Mouse (Mus musculus) retina, embryonic 14.5 days (tissue): ENCODE measurements around the gene Hmces.
"Not testable (repeated sequence)": the region's sequence is repeated elsewhere in the genome, so short reads cannot be mapped to it uniquely, and the experiment has no call there.

Source experiments
- DNase-seq: peaks from one replicate; pipeline ENCODE4 v3.0.0-alpha.2; 2015; ENCODE audit warnings: low spot score

Gene Hmces

DNA sequence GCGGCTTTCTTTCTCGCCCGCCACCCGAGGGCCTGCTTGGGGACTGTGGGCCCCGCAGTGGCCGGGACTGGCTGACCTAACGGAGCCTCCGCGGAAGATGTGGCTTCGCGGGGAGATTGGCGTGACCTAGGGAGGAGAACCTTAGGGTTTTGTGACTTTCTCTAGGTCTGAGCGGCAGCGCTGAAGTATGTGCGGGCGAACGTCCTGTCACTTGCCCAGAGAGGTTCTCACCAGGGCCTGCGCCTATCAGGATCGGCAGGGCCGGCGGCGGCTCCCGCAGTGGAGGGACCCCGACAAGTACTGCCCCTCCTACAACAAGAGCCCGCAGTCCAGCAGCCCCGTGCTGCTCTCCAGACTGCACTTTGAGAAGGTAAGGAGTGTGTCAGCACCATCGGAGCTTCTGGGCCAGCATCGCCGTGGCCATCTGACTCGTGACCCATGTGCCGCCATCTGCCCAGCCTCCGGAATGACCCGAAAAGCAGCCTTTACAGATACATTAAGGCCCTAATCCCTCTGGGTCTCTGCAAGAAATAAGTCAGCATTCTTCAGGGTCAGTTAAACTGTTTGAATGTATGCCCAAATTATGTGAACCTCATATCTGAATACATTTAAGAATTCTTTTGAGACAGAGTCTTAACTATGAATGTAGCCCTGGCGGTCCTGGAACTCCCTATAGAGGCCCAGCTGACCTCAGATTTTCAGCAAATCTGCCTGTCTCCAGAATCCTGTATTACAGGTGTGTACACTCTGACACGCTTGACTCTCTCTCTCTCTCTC lies 779 bp downstream of the Hmces start:
- DNase-seq = peak; percentile 55

DNA sequence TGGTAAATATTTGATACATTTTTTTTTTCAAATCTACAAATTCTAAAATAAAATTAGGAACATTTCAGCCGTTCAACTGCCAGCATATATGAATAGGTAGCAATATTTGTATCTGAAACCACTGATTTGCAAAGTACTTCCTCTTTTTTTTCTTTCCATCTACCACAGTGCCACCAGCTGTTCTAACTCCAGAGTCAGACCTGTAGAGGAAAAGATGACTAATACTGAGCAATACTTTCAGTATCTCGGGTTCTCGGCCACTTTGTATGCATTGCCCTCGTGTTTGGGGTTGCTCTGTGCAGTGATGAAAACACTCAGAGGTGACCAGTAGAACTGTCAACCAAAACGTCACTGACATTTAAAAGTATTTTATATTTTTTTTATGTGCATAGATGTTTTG lies 2.2 kb downstream of the Hmces start:
- no peak for DNase-seq

- no peak for DNase-seq
These were observed 7.5 kb downstream of the Hmces start for GRCm38 (mm10) chr6:87921201-87921600.

- no peak for DNase-seq
These were observed 9.9 kb downstream of the Hmces start for GRCm38 (mm10) chr6:87923624-87924023.

DNA sequence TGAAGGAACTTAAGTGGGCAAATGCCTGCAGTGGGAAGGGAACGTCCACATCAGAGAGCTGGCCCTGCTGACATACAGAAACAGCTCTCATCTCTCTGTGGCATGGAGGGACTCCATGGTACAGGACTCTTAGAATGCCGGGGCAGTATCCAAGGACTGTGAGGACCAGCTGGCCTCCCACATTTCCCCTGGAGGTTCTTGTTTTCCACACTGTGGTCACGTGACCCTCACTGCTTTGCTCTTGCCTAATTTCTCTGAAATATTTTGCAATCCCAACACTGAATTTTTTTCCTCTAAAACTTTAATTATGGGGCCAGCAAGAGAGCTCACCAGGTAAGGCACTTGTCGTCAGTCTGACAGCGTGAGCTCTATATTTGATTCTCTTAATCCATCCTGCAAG lies 21.3 kb downstream of the Hmces start:
- DNase-seq = no peak

DNA sequence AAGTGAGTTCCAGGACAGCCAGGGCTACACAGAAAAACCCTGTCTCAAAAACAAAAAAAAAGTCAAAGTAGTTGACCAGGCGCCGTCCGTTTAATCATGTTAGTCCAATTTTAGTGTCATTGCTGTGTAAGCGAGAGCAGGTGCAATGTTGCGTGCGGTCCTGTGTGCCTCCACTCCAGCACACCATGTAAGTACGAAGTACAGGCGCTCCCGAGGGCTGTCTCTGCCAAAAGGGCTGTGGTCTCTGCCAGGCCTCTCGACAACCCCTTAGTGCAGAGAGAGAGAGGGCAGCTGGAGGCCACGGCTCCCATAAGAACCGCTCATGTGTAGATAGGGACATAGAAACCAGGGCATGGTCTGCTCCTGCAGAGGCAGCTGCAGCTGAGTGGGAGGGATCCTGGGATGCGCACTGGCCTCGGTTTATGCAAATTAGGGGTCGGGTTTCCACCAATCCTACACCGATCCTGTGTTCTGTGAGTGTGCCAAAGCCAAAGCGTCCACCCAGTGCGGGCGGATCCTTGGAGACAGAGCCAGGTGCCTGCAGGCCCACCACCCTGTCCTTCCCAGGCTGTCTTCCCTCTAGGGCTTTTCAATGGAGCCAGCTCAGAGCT lies 23.5 kb downstream of the Hmces start:
- DNase-seq = peak; percentile 87

- DNase-seq = no peak
These were observed 25.2 kb downstream of the Hmces start for GRCm38 (mm10) chr6:87938941-87939340.

GRCm38 (mm10) chr6:87942179-87942578 lies 28.4 kb downstream of the Hmces start:
- no peak for DNase-seq

- DNase-seq = not testable (repeated sequence)
These were observed 48.7 kb downstream of the Hmces start for GRCm38 (mm10) chr6:87962457-87962856.

DNA sequence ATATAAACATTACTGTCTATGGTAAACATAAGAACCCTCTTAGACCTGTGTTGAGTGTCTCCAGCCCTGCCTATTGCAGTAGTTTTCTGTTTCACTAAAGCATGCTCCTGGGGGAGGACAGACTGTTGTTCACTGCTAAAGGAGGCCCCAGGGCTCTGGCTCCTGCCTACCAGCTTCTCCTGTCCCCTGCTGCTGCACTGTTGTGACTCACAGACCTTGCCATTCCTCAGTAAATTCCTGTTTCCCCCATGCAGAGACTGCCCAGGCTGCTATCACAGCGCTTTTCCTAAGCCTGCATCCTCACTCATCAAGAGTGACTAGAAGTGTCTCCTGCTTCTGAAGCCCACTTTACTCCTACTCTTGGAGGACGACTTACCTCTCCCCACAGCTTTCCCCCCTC lies 56.3 kb downstream of the Hmces start:
- DNase-seq = no peak

GRCm38 (mm10) chr6:87979728-87980127 lies 66.0 kb downstream of the Hmces start:
- DNase-seq = no peak

- DNase-seq = peak; percentile 95
These were observed 66.8 kb downstream of the Hmces start for GRCm38 (mm10) chr6:87980374-87981029.

DNA sequence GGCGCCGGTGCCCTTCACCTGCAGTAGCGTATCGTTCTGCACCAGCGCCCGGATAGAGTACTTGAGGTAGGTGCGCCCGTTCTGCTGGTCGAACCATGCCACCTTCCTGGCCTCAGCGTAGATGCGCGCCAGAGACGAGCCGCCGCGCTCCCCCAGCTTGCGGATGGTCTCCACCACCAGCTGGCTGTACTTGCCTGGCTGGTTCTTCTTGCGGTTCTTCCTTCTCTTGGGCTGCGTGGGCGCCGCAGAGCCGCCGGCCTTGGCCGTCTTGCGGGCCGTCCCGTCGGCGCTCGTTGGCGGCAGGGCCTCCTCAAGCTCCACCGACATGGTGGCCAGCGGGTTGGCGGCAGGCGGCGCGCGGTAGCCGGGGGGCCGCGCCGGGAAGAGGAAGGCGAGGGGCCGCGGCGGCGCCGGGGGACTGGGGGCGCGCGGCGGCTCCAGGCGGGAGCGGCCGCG lies 67.3 kb downstream of the Hmces start:
- peak; percentile 48 for DNase-seq

GRCm38 (mm10) chr6:87981547-87982256 lies 68.0 kb downstream of the Hmces start, which contains the start of gene H1fx:
TSS of gene H1fx (minus strand) at chr6:87981637.
- peak; percentile 91 for DNase-seq

GRCm38 (mm10) chr6:87982506-87982905 lies 68.8 kb downstream of the Hmces start:
- no peak for DNase-seq
